Mouse (Mus musculus) MN1 (cell line): ENCODE measurements around the gene Itsn1.

Experiments used
- DNase-seq: peaks from one replicate; pipeline ENCODE4 v3.0.0-alpha.2; 2016; ENCODE audit warnings: low spot score

Gene Itsn1

GRCm38 (mm10) chr16:91730446-91730845 is 1.4 kb downstream of the Itsn1 start:
- no peak for DNase-seq

GRCm38 (mm10) chr16:91732816-91733215 is 3.7 kb downstream of the Itsn1 start:
- DNase-seq = no peak

- no peak for DNase-seq
These were observed 5.7 kb downstream of the Itsn1 start for GRCm38 (mm10) chr16:91734771-91735170.

- DNase-seq = no peak
These were observed 7.2 kb downstream of the Itsn1 start for GRCm38 (mm10) chr16:91736046-91736816.

GRCm38 (mm10) chr16:91738505-91738904 is 9.4 kb downstream of the Itsn1 start:
- no peak for DNase-seq

- no peak for DNase-seq
These were observed 11.3 kb downstream of the Itsn1 start for GRCm38 (mm10) chr16:91740184-91740917.

- no peak for DNase-seq
These were observed 11.8 kb downstream of the Itsn1 start for GRCm38 (mm10) chr16:91740918-91741255.

GRCm38 (mm10) chr16:91743055-91743454 is 14.0 kb downstream of the Itsn1 start:
- no peak for DNase-seq

- peak; percentile 38 for DNase-seq
These were observed 17.2 kb downstream of the Itsn1 start for GRCm38 (mm10) chr16:91746101-91746950.

- no peak for DNase-seq
These were observed 18.5 kb downstream of the Itsn1 start for GRCm38 (mm10) chr16:91747567-91747966.

GRCm38 (mm10) chr16:91751644-91752385 is 22.7 kb downstream of the Itsn1 start:
- no peak for DNase-seq

- no peak for DNase-seq
These were observed 24.5 kb downstream of the Itsn1 start for GRCm38 (mm10) chr16:91753611-91754010.

GRCm38 (mm10) chr16:91754957-91755356 is 25.9 kb downstream of the Itsn1 start:
- no peak for DNase-seq

- no peak for DNase-seq
These were observed 32.1 kb downstream of the Itsn1 start for GRCm38 (mm10) chr16:91761202-91761601.

GRCm38 (mm10) chr16:91761761-91762160 is 32.7 kb downstream of the Itsn1 start:
- no peak for DNase-seq

GRCm38 (mm10) chr16:91762476-91762875 is 33.4 kb downstream of the Itsn1 start:
- peak; percentile 13 for DNase-seq

GRCm38 (mm10) chr16:91763975-91764374 is 34.9 kb downstream of the Itsn1 start:
- no peak for DNase-seq

GRCm38 (mm10) chr16:91764414-91764813 is 35.3 kb downstream of the Itsn1 start:
- DNase-seq = no peak

- no peak for DNase-seq
These were observed 36.2 kb downstream of the Itsn1 start for GRCm38 (mm10) chr16:91765121-91765815.

GRCm38 (mm10) chr16:91765816-91766210 is 36.7 kb downstream of the Itsn1 start:
- no peak for DNase-seq

- DNase-seq = no peak
These were observed 38.2 kb downstream of the Itsn1 start for GRCm38 (mm10) chr16:91767165-91767701.
